Mouse (Mus musculus): ENCODE results near the gene St6gal1. TPM values are rescaled to one million over a fixed set of nuclear protein-coding genes. Genes with fewer than 3 reads are reported as not detected.
"Not testable (repeated sequence)": the region's sequence is repeated elsewhere in the genome, so short reads cannot be mapped to it uniquely, and the experiment has no call there.

Gene St6gal1
- total RNA-seq (2021): 10 to 100 TPM; 14.4 to 17.9 TPM

DNA sequence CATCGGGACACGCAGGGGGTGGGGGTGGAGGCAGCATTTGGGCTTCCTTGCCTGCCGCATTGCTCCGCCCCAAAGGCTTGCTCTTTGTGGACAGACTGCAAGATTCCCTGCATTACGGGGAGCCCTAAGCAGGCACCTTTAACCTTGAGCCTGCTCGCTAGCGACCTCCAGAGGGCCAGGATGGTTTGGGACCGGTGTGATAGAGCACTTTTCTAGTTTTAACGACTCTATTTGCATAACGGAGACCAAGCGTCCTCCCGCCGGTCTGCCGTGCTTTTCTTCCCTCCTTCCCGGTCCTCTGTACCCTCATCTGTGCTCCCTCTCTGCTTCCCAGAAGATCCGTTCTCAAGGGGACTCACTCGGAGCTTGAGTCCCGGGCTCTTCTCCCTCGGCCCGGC lies at the start of gene St6gal1:
Gene St6gal1 (plus strand): TSS at position 70 of the 398 bp plus-strand sequence.
- peak; percentile 88 for DNase-seq
- intact Hi-C loops (cut with DNase I): loop anchor here (2.0 to 5.0 kb wide), 2 partner anchors 57 to 74 kb away; no protein-coding TSS in a partner anchor

DNA sequence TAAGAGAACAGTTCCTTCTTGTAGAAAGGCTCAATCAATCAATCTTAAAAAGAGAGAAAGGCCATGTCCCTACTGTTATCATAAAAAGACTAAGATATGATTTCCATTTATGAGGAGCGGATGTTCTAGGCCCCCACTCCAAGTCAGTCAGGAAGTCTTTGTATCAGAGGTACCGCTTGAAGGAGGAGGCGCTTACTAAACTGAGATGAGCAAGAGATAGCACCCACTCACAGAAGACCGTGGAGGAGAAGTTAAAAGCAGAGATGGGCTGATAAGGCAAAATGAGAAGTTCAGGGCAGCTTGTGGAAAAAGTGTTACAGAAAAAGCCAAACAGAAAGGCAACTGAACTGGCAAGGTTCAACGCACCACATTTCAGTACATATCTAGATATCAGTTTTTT lies 49.7 kb upstream of the St6gal1 start:
- DNase-seq: no peak
- intact Hi-C loops (cut with DNase I): loop anchor here (2.0 kb wide), 1 partner anchor 40 kb away; no protein-coding TSS in a partner anchor

DNA sequence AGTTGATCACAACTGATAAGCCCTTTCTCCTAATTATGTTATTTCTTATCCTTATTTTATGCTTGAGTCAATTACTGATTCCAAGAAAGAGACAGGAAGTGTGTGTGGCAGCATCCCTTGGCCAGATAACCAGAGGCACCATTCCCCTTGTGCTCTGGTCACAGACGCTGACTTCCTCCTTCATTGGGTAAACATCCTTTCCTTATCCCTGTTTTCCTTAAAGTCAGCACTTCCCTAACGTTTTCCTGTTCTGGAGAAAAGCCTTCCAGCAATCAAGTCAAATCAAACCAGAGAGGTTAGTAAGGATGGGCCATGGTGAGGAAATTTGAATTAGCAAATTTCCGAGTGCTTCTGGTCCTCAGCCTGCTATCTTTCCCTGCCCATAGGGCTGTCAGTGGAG lies 48.6 kb upstream of the St6gal1 start:
- DNase-seq: no peak
- intact Hi-C loops (cut with DNase I): loop anchor here (2.0 kb wide), 1 partner anchor 39 kb away; no protein-coding TSS in a partner anchor

DNA sequence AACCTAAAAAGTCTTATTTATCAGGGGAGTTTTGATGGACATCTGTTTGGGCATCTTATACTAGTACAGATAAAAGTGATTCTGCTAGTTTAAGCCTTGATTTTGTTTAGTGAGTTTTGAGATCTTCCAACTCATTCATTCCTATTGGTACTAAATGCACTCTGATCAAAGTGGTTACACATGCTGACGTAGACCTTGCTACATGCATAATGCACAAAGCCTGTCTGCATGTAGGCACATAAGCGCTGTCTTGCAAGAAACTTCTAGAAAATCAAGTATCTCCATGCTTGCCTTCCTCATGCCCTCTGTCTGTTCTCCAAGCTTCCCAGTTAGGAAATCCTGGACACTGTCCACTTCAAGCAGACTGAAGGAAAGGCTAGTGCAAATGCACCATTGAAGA lies 46.7 kb upstream of the St6gal1 start:
- DNase-seq: no peak
- intact Hi-C loops (cut with DNase I): no loop called here

DNA sequence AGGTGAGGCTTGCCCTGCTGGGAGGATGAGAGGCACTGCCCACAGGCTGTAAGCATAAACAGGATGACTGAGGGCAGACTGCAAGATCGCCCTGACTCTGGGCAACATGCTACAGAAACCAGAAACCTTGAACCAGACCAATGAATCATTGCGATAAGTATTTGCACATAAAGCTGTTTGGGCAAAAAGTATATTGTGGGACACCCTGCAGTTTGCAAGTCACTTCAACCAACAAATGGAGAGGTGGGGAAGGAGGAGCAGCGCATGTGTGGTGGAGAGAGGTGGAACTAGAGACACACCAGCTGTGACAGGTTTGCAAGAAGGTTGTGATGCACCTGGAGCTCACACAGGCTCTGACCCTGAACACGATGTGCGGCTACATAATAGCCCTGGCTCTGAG lies 45.7 kb upstream of the St6gal1 start:
- DNase-seq: no peak
- intact Hi-C loops (cut with DNase I): no loop called here

DNA sequence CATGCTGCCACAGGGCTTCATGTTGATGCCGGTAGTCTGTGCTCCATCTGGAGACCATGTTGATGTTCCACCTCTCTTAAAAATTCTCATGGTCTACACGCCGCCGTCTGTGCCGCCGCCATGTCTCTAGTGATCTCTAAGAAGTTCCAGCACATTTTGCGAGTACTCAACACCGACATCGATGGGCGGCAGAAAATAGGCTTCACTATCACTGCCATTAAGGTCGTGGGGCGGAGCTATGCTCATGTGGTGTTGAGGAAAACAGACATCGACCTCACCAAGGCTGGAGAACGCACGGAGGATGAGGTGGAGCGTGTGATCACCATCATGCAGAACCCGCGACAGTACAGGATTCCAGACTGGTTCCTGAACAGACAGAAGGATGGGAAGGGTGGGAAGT lies 45.1 kb upstream of the St6gal1 start:
- intact Hi-C loops (cut with DNase I); DNase-seq: not testable (repeated sequence)

DNA sequence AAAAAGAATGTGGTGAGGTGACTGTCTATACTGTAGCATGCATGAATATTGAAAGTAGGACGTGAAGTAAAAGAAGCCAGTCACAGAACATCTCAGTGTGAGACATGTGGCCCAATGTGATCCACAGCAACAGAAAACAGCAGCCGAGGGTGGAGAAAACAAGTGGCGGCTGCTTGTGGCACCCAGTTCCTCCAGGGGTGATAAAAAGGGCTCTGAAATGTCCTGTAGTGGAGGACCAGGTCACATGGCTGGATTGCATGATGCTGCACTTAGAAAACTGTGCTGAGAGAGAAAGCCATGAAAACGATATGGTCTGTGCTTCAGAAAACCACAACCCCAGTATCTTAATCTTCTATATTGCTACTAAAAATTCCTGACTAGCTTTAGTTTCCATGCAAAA lies 43.5 kb upstream of the St6gal1 start:
- intact Hi-C loops (cut with DNase I): no loop called here
- DNase-seq: no peak

DNA sequence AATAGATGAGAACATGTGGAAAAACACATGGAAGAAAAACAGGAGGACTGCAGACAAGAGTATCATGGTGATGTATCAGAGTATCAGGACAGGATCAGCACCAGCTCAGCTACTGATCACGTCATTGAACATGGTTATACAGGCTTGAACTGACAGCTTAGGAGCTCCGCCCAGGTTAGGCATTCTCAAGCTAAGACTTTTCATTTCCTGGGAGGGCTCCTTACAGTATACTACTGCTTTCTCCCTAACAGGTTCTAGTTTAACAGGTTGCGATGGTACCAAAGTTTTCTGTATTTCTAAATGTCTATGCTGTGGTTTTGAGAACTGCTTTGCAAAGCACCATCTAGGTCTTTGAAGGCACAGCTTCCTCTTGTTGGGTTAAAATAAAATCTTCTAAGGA lies 43.1 kb upstream of the St6gal1 start:
- intact Hi-C loops (cut with DNase I): no loop called here
- no peak for DNase-seq

DNA sequence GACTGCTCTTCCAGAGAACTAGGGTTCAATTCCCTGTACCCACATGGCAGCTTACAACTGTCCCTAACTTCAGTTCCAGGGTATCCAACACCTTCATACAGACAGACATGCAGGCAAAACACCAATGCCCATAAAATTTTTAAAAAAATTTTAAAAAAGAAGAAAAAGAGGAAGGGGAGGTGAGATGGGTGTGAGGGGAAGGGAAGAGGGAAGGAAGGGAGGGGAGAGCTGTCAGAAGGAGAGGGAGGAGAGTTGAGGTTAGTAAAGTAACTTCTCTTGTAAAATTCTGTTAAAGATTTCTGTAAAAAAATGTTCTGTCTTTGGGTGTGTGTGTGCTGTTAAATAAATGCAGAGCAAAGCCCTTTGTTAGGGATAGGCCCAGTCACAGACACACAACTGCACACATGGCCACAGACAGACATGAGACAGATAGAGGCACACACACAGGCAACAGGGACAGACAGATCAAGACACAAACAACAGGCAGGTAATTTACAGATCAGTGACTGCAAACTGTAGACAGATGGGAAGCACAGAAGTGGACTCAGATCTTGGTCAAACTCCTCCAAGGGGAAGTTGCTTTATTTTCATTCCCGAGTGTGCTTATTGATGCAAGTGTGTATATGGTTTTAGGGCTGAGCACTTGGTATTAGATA lies 42.5 kb upstream of the St6gal1 start:
- DNase-seq: no peak
- intact Hi-C loops (cut with DNase I): no loop called here

DNA sequence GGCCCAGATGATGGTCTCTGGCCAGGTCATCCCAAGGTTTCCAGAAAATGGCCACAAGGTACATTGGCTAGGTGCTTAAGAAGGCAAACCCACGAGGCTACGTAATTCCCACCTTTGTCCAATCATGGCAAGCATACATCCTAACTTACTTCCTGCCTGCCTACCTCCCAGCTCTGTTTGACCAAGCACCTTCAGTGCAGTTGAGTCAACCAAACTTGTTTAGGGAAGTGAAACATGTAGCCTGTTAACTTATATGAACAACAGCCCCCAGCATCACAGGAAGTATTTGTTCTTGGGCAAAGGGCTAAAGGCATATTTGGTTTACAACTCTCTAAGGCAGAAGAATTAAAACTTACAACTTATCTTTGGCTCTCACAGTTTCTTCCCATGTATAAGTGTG lies 38.7 kb upstream of the St6gal1 start:
- no peak for DNase-seq
- intact Hi-C loops (cut with DNase I): no loop called here

DNA sequence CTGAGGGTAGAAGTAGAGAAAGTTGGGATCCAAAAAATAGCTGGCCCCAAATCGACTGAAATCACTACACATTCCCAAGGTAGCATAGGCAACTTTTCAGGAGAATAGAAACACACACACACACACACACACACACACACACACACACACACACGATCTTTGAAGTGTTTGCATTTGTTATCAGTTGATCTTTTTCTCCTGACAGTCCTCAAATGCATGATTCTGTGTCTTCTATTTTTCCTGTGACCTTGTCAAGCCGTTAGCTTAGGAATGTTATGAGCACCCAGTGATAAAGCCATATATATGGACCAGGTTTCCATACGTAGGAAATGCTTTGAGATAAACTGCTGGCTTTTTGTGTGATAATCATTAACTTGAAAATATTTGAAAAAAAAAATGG lies 38.1 kb upstream of the St6gal1 start:
- intact Hi-C loops (cut with DNase I): no loop called here
- DNase-seq: no peak

DNA sequence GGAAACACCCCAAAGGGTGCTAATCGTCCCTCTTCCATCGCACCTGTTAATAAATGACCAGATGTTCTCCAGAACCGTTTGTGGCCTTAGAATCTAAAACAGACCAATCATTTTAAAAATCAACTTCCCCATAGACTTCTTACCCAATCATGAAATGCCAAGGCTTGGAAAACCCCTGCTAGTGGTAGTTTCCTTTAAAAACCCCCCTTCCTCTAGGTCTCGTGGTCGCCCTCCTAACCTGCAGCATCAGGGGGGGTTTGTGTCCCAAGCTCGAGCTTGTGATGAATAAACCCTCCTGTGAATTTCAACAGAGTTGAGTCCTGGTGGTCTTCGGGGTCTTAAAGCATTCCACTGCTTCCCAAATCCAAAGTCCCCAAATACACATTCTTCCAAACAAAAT lies 36.6 kb upstream of the St6gal1 start:
- intact Hi-C loops (cut with DNase I): no loop called here
- DNase-seq: no peak

DNA sequence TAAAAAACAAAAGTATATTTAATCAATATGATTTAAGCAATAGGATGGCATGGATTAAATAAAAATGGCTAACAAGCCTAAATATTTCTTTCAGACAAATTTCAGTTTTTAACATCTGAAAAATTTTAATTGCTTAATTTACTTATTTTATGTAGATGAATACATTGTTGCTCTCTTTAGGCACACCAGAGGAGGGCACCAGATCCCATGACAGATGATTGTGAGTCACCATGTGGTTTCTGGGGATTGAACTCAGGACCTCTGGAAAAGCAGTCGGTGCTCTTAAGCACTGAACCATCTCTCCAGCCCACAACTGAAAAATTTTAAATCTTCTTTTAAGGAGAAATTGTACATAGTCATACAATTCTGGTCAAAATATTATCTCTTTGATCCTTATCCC lies 34.9 kb upstream of the St6gal1 start:
- intact Hi-C loops (cut with DNase I): no loop called here

DNA sequence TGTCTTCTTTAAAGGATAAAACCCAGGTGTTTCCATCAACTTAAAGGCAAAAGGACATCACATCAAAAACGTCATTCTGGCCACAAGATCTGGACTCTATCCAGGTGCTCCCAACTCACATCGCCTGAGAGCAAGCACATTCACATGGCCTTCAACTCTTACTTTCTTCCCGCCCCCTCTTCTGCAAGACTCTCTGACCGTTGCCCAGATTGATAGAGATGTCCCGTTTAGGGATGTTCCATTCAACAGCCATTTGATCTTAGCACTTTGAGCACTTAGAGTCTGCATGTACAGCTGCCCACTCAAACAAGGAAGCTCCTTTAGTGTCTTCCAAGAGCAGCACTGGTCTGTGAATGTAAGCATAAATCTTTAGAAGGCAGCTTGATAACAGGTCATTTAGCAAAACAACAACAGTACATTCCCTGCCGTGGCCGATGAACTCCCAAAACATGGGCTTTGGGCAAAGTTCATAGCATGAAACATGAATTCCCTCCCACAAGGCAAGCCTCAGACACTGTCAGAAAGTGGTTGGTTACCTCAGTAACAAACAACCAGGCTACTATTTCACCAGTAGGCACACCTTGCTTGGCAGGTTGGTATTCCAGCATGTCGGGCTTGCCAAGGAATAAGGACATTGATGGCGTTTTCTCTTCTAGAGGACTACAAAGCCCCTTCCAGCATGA lies 32.8 kb upstream of the St6gal1 start:
- intact Hi-C loops (cut with DNase I): no loop called here
- DNase-seq: no peak

More for the DNA sequence above, 34.9 kb upstream of the St6gal1 start:
- DNase-seq: no peak

DNA sequence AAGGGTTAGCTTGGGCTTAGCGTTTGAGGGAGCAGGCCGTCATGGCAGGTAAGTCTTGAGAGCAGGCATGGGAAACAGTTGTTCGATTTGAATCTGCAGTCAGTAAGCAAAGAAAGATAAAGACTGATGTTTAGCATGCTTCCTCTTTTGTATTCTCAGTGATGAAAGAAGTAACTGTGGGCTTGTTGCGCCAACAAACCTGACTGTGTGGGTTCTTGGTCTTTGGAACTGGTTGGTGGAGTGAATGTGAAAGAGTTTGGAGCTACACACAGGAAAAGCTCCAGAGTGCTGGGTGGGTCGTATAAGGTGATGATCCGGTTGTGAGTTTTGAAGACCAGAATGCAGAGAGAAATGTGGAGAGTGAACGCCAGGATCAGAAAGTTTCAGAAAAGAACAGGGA lies 28.9 kb upstream of the St6gal1 start:
- intact Hi-C loops (cut with DNase I): no loop called here

DNA sequence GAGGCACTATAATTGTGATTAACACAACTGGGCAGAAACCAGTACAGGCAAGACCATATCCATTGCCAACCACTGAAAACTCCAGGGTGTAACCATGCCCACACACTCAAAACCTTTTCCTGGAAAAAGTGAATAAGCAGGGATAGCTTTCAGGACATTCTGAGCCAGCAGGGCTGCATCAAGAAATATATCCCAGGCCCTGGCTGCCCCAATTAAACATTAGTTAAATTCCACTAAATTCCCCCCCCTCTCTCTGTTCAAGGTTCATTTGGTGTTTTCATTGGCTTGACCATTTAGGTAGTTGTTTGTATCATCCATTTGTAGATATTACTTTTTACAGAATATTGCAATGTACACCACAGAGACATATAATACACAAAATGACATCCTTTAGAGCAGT lies 28.2 kb upstream of the St6gal1 start:
- DNase-seq: no peak
- intact Hi-C loops (cut with DNase I): no loop called here

More for the DNA sequence above, 28.9 kb upstream of the St6gal1 start:
- DNase-seq: no peak

DNA sequence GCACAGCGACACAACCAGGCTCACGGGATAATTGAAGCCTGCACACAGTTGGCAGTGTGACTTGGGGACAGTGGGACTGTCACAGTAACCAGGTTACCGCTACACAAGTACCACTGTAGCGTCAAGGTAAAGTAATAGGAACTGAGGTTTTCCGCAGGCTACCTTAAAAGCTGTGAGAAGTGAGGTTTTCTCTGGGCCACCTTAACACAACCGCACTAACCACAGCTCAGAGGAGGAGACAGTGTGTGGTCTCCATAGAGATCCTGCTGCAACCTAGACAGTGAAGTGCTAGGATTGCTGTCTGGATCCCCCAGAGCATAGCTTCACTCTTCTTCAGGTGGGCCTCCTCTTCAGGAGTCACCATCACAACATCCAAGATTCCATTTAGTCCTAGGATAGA lies 27.7 kb upstream of the St6gal1 start:
- intact Hi-C loops (cut with DNase I): no loop called here

DNA sequence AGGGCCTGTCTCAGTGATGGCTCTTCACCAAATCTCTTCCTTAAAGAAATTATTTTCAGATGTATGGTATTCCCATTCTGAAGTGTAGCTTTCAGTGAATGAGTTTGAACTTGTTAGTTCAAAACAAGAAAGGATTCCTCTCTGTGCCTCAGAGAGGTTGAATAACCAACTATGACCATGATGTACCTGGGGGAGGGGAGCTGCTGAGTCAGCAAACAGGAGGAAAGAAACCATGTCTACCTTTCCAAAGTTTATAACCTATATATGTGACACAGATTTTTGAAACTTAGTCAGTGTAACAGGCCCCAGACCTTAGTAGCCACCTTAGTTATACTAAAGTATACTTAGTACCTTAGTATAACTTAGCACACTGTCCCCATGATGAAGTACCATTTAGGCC lies 23.0 kb upstream of the St6gal1 start:
- DNase-seq: no peak
- intact Hi-C loops (cut with DNase I): no loop called here

More for the DNA sequence above, 27.7 kb upstream of the St6gal1 start:
- no peak for DNase-seq

DNA sequence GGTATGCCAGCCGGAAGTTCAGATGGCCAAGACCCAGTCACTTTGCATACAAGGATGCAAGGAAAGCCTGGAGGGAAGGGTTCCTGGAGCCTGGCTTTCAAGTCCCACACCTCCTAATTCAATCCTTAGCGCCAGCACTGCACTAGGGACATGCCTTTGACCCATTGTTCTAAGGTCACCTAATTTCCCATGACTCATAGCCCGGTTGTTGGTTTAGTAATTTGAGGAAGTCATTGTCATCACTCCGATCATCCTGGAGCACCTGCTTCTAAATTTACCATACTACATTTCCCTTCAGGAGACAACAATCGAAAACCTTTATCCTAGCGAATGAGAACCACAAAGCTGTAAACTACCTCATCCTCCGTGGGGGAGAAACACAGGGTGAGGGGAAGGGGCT lies 10.2 kb upstream of the St6gal1 start:
- intact Hi-C loops (cut with DNase I): loop anchor here (2.0 kb wide), 1 partner anchor 40 kb away; no protein-coding TSS in a partner anchor
- DNase-seq: no peak

DNA sequence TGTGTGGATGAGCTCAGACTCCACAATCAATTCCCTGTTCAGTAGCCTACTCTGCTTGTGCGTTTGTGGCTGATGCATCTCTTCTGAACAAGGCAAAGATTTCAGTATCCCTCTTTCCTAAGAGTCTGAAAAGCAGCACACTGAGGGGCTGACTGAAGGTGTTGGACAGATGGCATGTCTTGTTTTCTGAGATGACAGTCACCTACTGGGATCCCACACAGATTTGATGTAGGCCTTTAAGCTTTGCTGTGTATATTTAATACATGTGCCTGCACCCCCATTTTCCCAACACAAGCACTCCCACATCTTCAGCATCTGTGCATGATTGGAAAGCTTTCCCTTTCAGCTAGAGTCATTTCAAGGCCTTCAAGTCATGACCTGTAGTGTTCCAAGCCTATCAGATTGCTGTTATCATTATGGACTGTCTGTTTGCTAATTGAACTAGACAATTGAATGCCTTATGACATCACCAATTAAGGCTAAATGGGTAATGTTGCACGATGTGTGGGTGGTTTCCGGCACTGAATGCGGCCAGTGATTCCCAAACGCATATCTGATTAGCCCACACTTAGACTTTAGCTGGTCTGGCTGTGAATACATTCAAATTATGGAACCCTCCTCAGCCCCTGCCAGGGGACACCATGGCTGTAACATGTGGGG lies 9.2 kb upstream of the St6gal1 start:
- no peak for DNase-seq
- intact Hi-C loops (cut with DNase I): loop anchor here (2.0 kb wide), 1 partner anchor 41 kb away; no protein-coding TSS in a partner anchor

DNA sequence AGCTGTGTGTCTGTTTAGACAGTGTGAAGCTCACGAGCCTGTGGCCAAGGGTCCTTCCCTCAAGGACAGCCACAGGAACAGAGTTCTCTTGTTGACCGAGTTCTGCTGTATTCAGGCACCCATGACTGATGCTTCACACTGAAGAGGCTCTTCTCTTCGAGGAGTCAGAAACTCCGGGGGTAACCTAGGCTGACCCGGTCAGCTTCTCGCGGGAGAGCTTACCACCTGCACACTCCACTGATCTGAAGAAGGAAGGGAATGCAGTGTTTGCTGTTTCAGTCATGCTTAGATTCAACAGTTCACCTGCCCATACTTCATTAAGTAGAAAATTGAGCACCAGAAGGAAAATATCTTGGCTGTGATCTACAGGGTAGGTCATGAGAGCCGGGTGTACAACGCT lies 8.2 kb upstream of the St6gal1 start:
- no peak for DNase-seq
- intact Hi-C loops (cut with DNase I): no loop called here

DNA sequence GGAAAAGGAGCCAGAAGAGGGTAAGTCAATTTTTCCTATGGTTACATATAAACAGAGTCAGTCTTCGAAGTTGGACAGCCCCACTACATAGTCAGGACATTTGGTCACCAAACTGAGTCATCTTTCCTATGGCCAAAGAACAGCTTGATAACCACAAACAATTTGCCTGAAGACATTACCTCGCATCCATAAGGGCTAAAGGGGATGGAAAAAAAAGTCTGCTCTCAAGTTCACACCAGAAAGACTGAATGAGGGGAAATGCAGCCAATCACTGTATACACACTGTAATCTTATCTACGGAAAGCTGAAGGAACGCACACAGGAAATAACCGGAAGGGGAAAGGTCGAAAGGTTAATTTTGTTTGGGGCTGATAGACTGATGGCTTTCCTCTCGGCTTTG lies 6.2 kb upstream of the St6gal1 start:
- no peak for DNase-seq
- intact Hi-C loops (cut with DNase I): no loop called here

All from heart, postnatal 10 days (tissue).